Mouse (Mus musculus) MEL (cell line): ENCODE measurements around the gene Arhgap33.
"Not testable (repeated sequence)": the region's sequence is repeated elsewhere in the genome, so short reads cannot be mapped to it uniquely, and the experiment has no call there.

Source experiments
- CTCF ChIP-seq, 3 experiments: IDR thresholded peaks in 2 of 3; conservative IDR thresholded peaks in 1 of 3; 2 replicates each; pipeline ENCODE4 v1.5.1; 2011 to 2012; ENCODE audit warnings: low read length in 3 of 3, low read depth in 2 of 3, mild to moderate bottlenecking in 2 of 3, improper control_type of control experiment in 1 of 3, inconsistent platforms in 1 of 3, mixed read lengths in 1 of 3, moderate library complexity in 1 of 3; ENCODE audit not compliant: control insufficient read depth in 1 of 3, insufficient read depth in 1 of 3, poor library complexity in 1 of 3, severe bottlenecking in 1 of 3
- GATA1 ChIP-seq: IDR thresholded peaks from 2 replicates; pipeline ENCODE4 v1.6.1; 2011; ENCODE audit warnings: low read depth, low read length, improper control_type of control experiment
- MAX ChIP-seq: IDR thresholded peaks from 2 replicates; pipeline ENCODE4 v1.6.1; 2011; ENCODE audit warnings: low read length, improper control_type of control experiment
- MEF2A ChIP-seq: IDR thresholded peaks from 2 replicates; pipeline ENCODE4 v1.6.1; 2014; ENCODE audit warnings: low read depth, mild to moderate bottlenecking, inconsistent platforms, low read length, improper control_type of control experiment; ENCODE audit not compliant: poor library complexity, insufficient replicate concordance, severe bottlenecking; ENCODE audit errors: extremely low read depth
- POLR2A ChIP-seq, 2 experiments: IDR thresholded peaks; 2 replicates each; pipeline ENCODE4 v1.6.1; 2011 to 2012; ENCODE audit warnings: low read length in 2 of 2, mild to moderate bottlenecking in 2 of 2, control low read depth in 1 of 2, improper control_type of control experiment in 1 of 2, low read depth in 1 of 2, moderate library complexity in 1 of 2; ENCODE audit not compliant: control insufficient read depth in 1 of 2, insufficient read depth in 1 of 2, poor library complexity in 1 of 2
- TBP ChIP-seq: IDR thresholded peaks from 2 replicates; pipeline ENCODE4 v1.8.0; 2011; ENCODE audit warnings: low read depth, low read length, improper control_type of control experiment
- USF1 ChIP-seq: IDR thresholded peaks from 2 replicates; pipeline ENCODE4 v1.6.1; 2014; ENCODE audit warnings: low read depth, mild to moderate bottlenecking, inconsistent platforms, low read length, improper control_type of control experiment, moderate library complexity

GRCm38 (mm10) chr7:30501159-30501558 lies 33.7 kb downstream of the Arhgap33 start:
- TF ChIP-seq CTCF (IDR thresholded peaks at IDR 0.05 in 2 of 3, conservative IDR thresholded peaks at IDR 0.05 in 1 of 3; ENCODE audit: control insufficient read depth in 1 of 3, insufficient read depth in 1 of 3, low read depth in 2 of 3, low read length in 3 of 3, poor library complexity in 1 of 3, severe bottlenecking in 1 of 3): peak; percentile 30 to 52 (median 50); a peak in 5 of 6 replicates
- TF ChIP-seq GATA1; MAX; TBP; USF1; MEF2A; POLR2A (IDR thresholded peaks at IDR 0.05; ENCODE audit: control insufficient read depth in 1 of 2, insufficient read depth in 1 of 2, low read depth in 1 of 2, low read length in 2 of 2, poor library complexity in 1 of 2): not testable (repeated sequence)
